Mouse (Mus musculus) embryonic facial prominence, embryonic 15.5 days (tissue): ENCODE results near the gene B630019K06Rik. TPM values are rescaled to one million over a fixed set of nuclear protein-coding genes. Genes with fewer than 3 reads are reported as not detected.
"Not testable (repeated sequence)": the region's sequence is repeated elsewhere in the genome, so short reads cannot be mapped to it uniquely, and the experiment has no call there.

Source experiments
- ATAC-seq: fragments of 200-750 bp; cut with Nextera tagmentation; 2 replicates; pipeline ENCODE4 v1.8.0; 2017; ENCODE audit warnings: low read depth, moderate TSS enrichment; ENCODE audit not compliant: insufficient number of reproducible peaks, low FRiP score, low TSS enrichment
- H3K27ac ChIP-seq: fragments of 300-500 bp; sonication (generic); replicated peaks from 2 replicates; pipeline ENCODE4 v1.5.1; 2015; ENCODE audit warnings: mild to moderate bottlenecking, inconsistent platforms
- H3K27me3 ChIP-seq: fragments of 300-500 bp; sonication (generic); 2 replicates; pipeline ENCODE4 v1.6.1; 2015; ENCODE audit warnings: inconsistent platforms
- H3K36me3 ChIP-seq: fragments of 300-500 bp; sonication (generic); 2 replicates; pipeline ENCODE4 v1.6.1; 2015; ENCODE audit warnings: mild to moderate bottlenecking, inconsistent platforms
- H3K4me1 ChIP-seq: fragments of 300-500 bp; sonication (generic); 2 replicates; pipeline ENCODE4 v1.6.1; 2015; ENCODE audit warnings: inconsistent platforms
- H3K4me2 ChIP-seq: fragments of 300-500 bp; sonication (generic); replicated peaks from 2 replicates; pipeline ENCODE4 v1.6.1; 2015; ENCODE audit warnings: mild to moderate bottlenecking, inconsistent platforms
- H3K4me3 ChIP-seq: fragments of 300-500 bp; sonication (generic); replicated peaks from 2 replicates; pipeline ENCODE4 v1.5.1; 2015; ENCODE audit warnings: mild to moderate bottlenecking, inconsistent platforms
- H3K9ac ChIP-seq: fragments of 300-500 bp; sonication (generic); 2 replicates; pipeline ENCODE4 v1.6.1; 2015; ENCODE audit warnings: inconsistent platforms
- H3K9me3 ChIP-seq: fragments of 300-500 bp; sonication (generic); replicated peaks from 2 replicates; pipeline ENCODE4 v1.6.1; 2016; ENCODE audit warnings: inconsistent platforms
- WGBS: fragments of 180-500 bp; shearing (Covaris S2); methylation state at CpG from one replicate; pipeline ENCODE4 v1.1.7; 2015; 5-methylcytosine and 5-hydroxymethylcytosine counted together
- polyA plus RNA-seq: library from polyadenylated mRNA; unstranded; fragments of >200 nt; fragmentation: Nextera tagmentation; extraction: Ambion mirVana; gene quantifications from 2 replicates; pipeline ENCODE4 v1.2.1, GENCODE M21; 2015

B630019K06Rik gene
- polyA plus RNA-seq, result 3.6 and 4.3 TPM in 2 replicates

GRCm38 (mm10) chrX:8892343-8893155 is at the start of gene B630019K06Rik:
TSS of gene B630019K06Rik (plus strand) at chrX:8892382.
- Histone ChIP-seq H3K27ac (peak within 1 kb of the TSS; percentile 74), H3K36me3 (no peaks in the 10 kb centered on the region), H3K4me1 (no peaks in the 10 kb centered on the region), H3K4me3 (peak within 1 kb of the TSS; percentile 55), H3K9me3 (no peaks in the 10 kb centered on the region), H3K4me2 (peak within 1 kb of the TSS; percentile 61), H3K9ac (peak within 1 kb of the TSS; percentile 53), H3K27me3 (no peaks in the 10 kb centered on the region)
- WGBS, result 16% methylated on average over 59 of the region's 95 CpGs
- ATAC-seq, result peak; percentile 90

- Histone ChIP-seq H3K4me1 (no peaks in the 10 kb centered on the region), H3K27ac (no peak within 1 kb of the TSS), H3K4me3 (no peak within 1 kb of the TSS), H3K27me3 (no peaks in the 10 kb centered on the region), H3K9ac (no peak within 1 kb of the TSS), H3K4me2 (no peak within 1 kb of the TSS), H3K9me3 (no peaks in the 10 kb centered on the region), H3K36me3 (no peaks in the 10 kb centered on the region)
- 77% methylated on average over 1 of the region's 1 CpGs for WGBS
- ATAC-seq, result no peak
Observed at GRCm38 (mm10) chrX:8843694-8844093, 48.5 kb upstream of the B630019K06Rik start, which contains the start of gene Gm6592. TSS of gene Gm6592 (plus strand) at chrX:8843994.

GRCm38 (mm10) chrX:8852486-8852885 is 39.7 kb upstream of the B630019K06Rik start:
- 89% methylated on average over 10 of the region's 10 CpGs for WGBS
- Histone ChIP-seq H3K9me3 (no peaks in the 10 kb centered on the region), H3K4me3 (no peak overlapping the region), H3K27me3 (no peaks in the 10 kb centered on the region), H3K4me2 (no peak overlapping the region), H3K27ac (no peak overlapping the region), H3K9ac (no peak overlapping the region), H3K36me3 (no peaks in the 10 kb centered on the region), H3K4me1 (no peaks in the 10 kb centered on the region)
- no peak for ATAC-seq

GRCm38 (mm10) chrX:8864331-8864730 is 27.9 kb upstream of the B630019K06Rik start:
- H3K4me3 ChIP-seq, H3K27me3 ChIP-seq, ATAC-seq, H3K4me2 ChIP-seq, H3K27ac ChIP-seq, H3K4me1 ChIP-seq, H3K9me3 ChIP-seq, H3K9ac ChIP-seq, H3K36me3 ChIP-seq: not testable (repeated sequence)
- 5% methylated on average over 3 of the region's 3 CpGs for WGBS

- H3K4me3 ChIP-seq, ATAC-seq, H3K36me3 ChIP-seq, H3K27ac ChIP-seq, H3K9ac ChIP-seq, H3K9me3 ChIP-seq, H3K4me2 ChIP-seq, H3K4me1 ChIP-seq, H3K27me3 ChIP-seq: not testable (repeated sequence)
- 96% methylated on average over 3 of the region's 4 CpGs for WGBS
Observed at GRCm38 (mm10) chrX:8873953-8874352, 18.2 kb upstream of the B630019K06Rik start, which contains the start of gene Gm5751. TSS of gene Gm5751 (plus strand) at chrX:8874253.

- Histone ChIP-seq H3K36me3 (no peaks in the 10 kb centered on the region), H3K4me3 (no peak overlapping the region), H3K4me2 (no peak overlapping the region), H3K27ac (no peak overlapping the region), H3K9ac (no peak overlapping the region), H3K27me3 (no peaks in the 10 kb centered on the region), H3K9me3 (no peaks in the 10 kb centered on the region), H3K4me1 (no peaks in the 10 kb centered on the region)
- WGBS, result 50% methylated on average over 4 of the region's 4 CpGs
- no peak for ATAC-seq
Observed at GRCm38 (mm10) chrX:8884336-8884735, 7.8 kb upstream of the B630019K06Rik start.

GRCm38 (mm10) chrX:8891975-8892342 is 223 bp upstream of the B630019K06Rik start:
- peak overlapping the region; percentile 61 for H3K4me2 ChIP-seq
- 0 out of 2 replicates have a peak, but pooled peaks have one; percentile 4 for ATAC-seq
- WGBS, result 40% methylated on average over 2 of the region's 9 CpGs
- peak overlapping the region; percentile 55 for H3K4me3 ChIP-seq
- no peaks in the 10 kb centered on the region for H3K4me1 ChIP-seq
- H3K9me3 ChIP-seq, result no peaks in the 10 kb centered on the region
- H3K27me3 ChIP-seq, result no peaks in the 10 kb centered on the region
- no peak overlapping the region for H3K9ac ChIP-seq
- H3K27ac ChIP-seq, result no peak overlapping the region; the same call in 1 of the 2 replicates
- no peaks in the 10 kb centered on the region for H3K36me3 ChIP-seq

GRCm38 (mm10) chrX:8893182-8893651 is 1.0 kb downstream of the B630019K06Rik start:
- Histone ChIP-seq H3K4me2 (peak overlapping the region; percentile 61), H3K27me3 (no peaks in the 10 kb centered on the region), H3K27ac (peak overlapping the region; percentile 74), H3K4me3 (peak overlapping the region; percentile 55), H3K4me1 (no peaks in the 10 kb centered on the region), H3K36me3 (no peaks in the 10 kb centered on the region), H3K9ac (peak overlapping the region; percentile 53), H3K9me3 (no peaks in the 10 kb centered on the region)
- 6% methylated on average over 18 of the region's 42 CpGs for WGBS
- ATAC-seq, result peak; percentile 59; the same call in 1 of the 2 replicates

GRCm38 (mm10) chrX:8900823-8901222 is 8.6 kb downstream of the B630019K06Rik start:
- no peak overlapping the region for H3K4me2 ChIP-seq
- no peaks in the 10 kb centered on the region for H3K36me3 ChIP-seq
- H3K27me3 ChIP-seq, result no peaks in the 10 kb centered on the region
- H3K9ac ChIP-seq, result no peak overlapping the region
- H3K4me1 ChIP-seq, result no peaks in the 10 kb centered on the region
- 73% methylated on average over 4 of the region's 4 CpGs for WGBS
- H3K4me3 ChIP-seq, result no peak overlapping the region
- no peaks in the 10 kb centered on the region for H3K9me3 ChIP-seq
- H3K27ac ChIP-seq, result no peak overlapping the region
- no peak for ATAC-seq

- ATAC-seq, result no peak
- 26% methylated on average over 7 of the region's 7 CpGs for WGBS
- no peak overlapping the region for H3K27ac ChIP-seq
- no peak overlapping the region for H3K9ac ChIP-seq
- no peaks in the 10 kb centered on the region for H3K9me3 ChIP-seq
- H3K4me2 ChIP-seq, result no peak overlapping the region
- H3K4me3 ChIP-seq, result no peak overlapping the region
- no peaks in the 10 kb centered on the region for H3K27me3 ChIP-seq
- no peaks in the 10 kb centered on the region for H3K36me3 ChIP-seq
- no peaks in the 10 kb centered on the region for H3K4me1 ChIP-seq
Observed at GRCm38 (mm10) chrX:8901906-8902472, 9.8 kb downstream of the B630019K06Rik start.

- Histone ChIP-seq H3K4me3 (no peak overlapping the region), H3K4me2 (no peak overlapping the region), H3K27me3 (no peaks in the 10 kb centered on the region), H3K9me3 (no peaks in the 10 kb centered on the region), H3K27ac (no peak overlapping the region), H3K4me1 (no peaks in the 10 kb centered on the region), H3K9ac (no peak overlapping the region), H3K36me3 (no peaks in the 10 kb centered on the region)
- no peak for ATAC-seq
- 71% methylated on average over 4 of the region's 4 CpGs for WGBS
Observed at GRCm38 (mm10) chrX:8921080-8921479, 28.9 kb downstream of the B630019K06Rik start.
